Mouse (Mus musculus) G1E (cell line): ENCODE data around the gene Supt6.

Source experiments
- CTCF ChIP-seq: IDR thresholded peaks from 2 replicates; pipeline ENCODE4 v1.5.1; 2012; ENCODE audit warnings: low read depth, low read length, inconsistent platforms, mixed read lengths
- GATA1 ChIP-seq: IDR thresholded peaks from 2 replicates; pipeline ENCODE4 v1.6.1; 2012; ENCODE audit warnings: borderline replicate concordance, low read length, inconsistent platforms, mixed read lengths
- POLR2AphosphoS5 ChIP-seq: IDR thresholded peaks from 2 replicates; pipeline ENCODE4 v1.6.1; 2012; ENCODE audit warnings: low read depth, low read length, inconsistent platforms; ENCODE audit not compliant: insufficient replicate concordance

- no peak for TF ChIP-seq CTCF
- no peak for TF ChIP-seq POLR2AphosphoS5
- no peak for TF ChIP-seq GATA1
Observed at GRCm38 (mm10) chr11:78195101-78195863, 50.5 kb downstream of the Supt6 start.
